Mouse (Mus musculus): ENCODE data around the gene Gm45062. TPM values are rescaled to one million over a fixed set of nuclear protein-coding genes. Genes with fewer than 3 reads are reported as not detected.

Gene Gm45062
- total and polyA plus RNA-seq, 3 experiments = 2.2 to 3.6 TPM; not detected in 1

DNA sequence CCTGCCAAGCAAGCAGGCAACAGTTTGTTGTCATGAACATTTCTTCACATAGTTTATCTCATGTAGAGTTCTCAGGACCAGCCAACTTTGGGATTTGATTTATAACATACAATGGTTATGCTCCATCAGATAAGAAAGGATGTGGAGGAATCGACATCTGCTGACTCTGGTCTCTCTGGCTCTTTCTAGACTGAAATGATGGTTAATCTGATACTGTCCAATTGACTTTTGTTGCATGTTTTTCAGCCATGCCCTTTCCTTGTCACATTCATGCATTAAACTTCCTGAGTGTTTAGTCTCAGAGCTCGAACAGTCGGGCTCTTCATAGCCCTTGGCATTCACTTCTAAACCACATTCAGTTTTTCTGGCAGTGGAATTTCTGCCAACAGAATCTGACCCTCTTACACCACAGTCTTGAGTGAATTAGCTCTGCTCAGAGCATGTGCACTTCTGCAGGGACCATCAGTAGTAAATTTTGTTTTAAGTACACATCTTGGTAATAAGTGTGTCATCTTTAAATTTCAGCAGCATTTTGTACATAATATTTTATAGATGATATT lies 26.2 kb downstream of the Gm45062 start:
- Histone ChIP-seq H3K79me2 (ENCODE audit: control insufficient read depth, insufficient read depth, low read length, poor library complexity) (no peaks in the 10 kb centered on the region), H3K9ac (ENCODE audit: control insufficient read depth, low read depth, low read length, poor library complexity, severe bottlenecking) (no peak overlapping the region), H3K4me3 (ENCODE audit: control insufficient read depth in 1 of 2, insufficient read depth in 1 of 2, low read depth in 2 of 2, low read length in 2 of 2) (no peak overlapping the region), H3K36me3 (ENCODE audit: control insufficient read depth in 1 of 2, insufficient read depth in 2 of 2, low read length in 2 of 2) (peaks cover 0 to 4% of the 10 kb centered on the region in 2 experiments; a peak in 2 of 4 replicates), H3K27ac (ENCODE audit: control insufficient read depth, low read depth, low read length) (no peak overlapping the region), H3K4me1 (ENCODE audit: control insufficient read depth in 1 of 2, insufficient read depth in 2 of 2, low read length in 2 of 2) (peaks cover 0 to 4% of the 10 kb centered on the region in 2 experiments; a peak in 2 of 4 replicates), H3K9me3 (replicated peaks; ENCODE audit: insufficient read depth, low read length) (no peaks in the 10 kb centered on the region), H3K27me3 (ENCODE audit: control insufficient read depth in 1 of 2, insufficient read depth in 2 of 2, low read length in 2 of 2) (no peaks in the 10 kb centered on the region)
- TF ChIP-seq ZNF384 (IDR thresholded peaks at IDR 0.05; ENCODE audit: low read depth, low read length) = no peak
- no peak for TF ChIP-seq MXI1 (IDR thresholded peaks at IDR 0.05; ENCODE audit: low read depth, low read length)
- DNase-seq (ENCODE audit: low read depth, low spot score) = no peak

GRCm38 (mm10) chr6:8286146-8286545 lies 26.9 kb downstream of the Gm45062 start:
- Histone ChIP-seq H3K36me3 (ENCODE audit: control insufficient read depth in 1 of 2, insufficient read depth in 2 of 2, low read length in 2 of 2) (peaks cover 0 to 4% of the 10 kb centered on the region in 2 experiments; a peak in 2 of 4 replicates), H3K27ac (ENCODE audit: control insufficient read depth, low read depth, low read length) (no peak overlapping the region), H3K27me3 (ENCODE audit: control insufficient read depth in 1 of 2, insufficient read depth in 2 of 2, low read length in 2 of 2) (no peaks in the 10 kb centered on the region), H3K4me1 (ENCODE audit: control insufficient read depth in 1 of 2, insufficient read depth in 2 of 2, low read length in 2 of 2) (peaks cover 0 to 4% of the 10 kb centered on the region in 2 experiments; a peak in 2 of 4 replicates), H3K9me3 (replicated peaks; ENCODE audit: insufficient read depth, low read length) (no peaks in the 10 kb centered on the region), H3K4me3 (ENCODE audit: control insufficient read depth in 1 of 2, insufficient read depth in 1 of 2, low read depth in 2 of 2, low read length in 2 of 2) (no peak overlapping the region), H3K79me2 (ENCODE audit: control insufficient read depth, insufficient read depth, low read length, poor library complexity) (no peaks in the 10 kb centered on the region), H3K9ac (ENCODE audit: control insufficient read depth, low read depth, low read length, poor library complexity, severe bottlenecking) (no peak overlapping the region)
- TF ChIP-seq SMC3 (IDR thresholded peaks at IDR 0.05; ENCODE audit: low read depth, low read length) (no peak), MAFK (IDR thresholded peaks at IDR 0.05; ENCODE audit: borderline replicate concordance, low read depth, low read length) (no peak)
- no peak for DNase-seq (ENCODE audit: low read depth, low spot score)

GRCm38 (mm10) chr6:8288755-8289580 lies 29.7 kb downstream of the Gm45062 start:
- H3K27me3 ChIP-seq (ENCODE audit: control insufficient read depth in 1 of 2, insufficient read depth in 2 of 2, low read length in 2 of 2) = no peaks in the 10 kb centered on the region
- no peaks in the 10 kb centered on the region for H3K79me2 ChIP-seq (ENCODE audit: control insufficient read depth, insufficient read depth, low read length, poor library complexity)
- no peaks in the 10 kb centered on the region for H3K4me1 ChIP-seq (ENCODE audit: control insufficient read depth in 1 of 2, insufficient read depth in 2 of 2, low read length in 2 of 2)
- no peak overlapping the region for H3K27ac ChIP-seq (ENCODE audit: control insufficient read depth, low read depth, low read length)
- H3K9me3 ChIP-seq (replicated peaks; ENCODE audit: insufficient read depth, low read length) = no peaks in the 10 kb centered on the region
- H3K36me3 ChIP-seq (ENCODE audit: control insufficient read depth in 1 of 2, insufficient read depth in 2 of 2, low read length in 2 of 2) = no peaks in the 10 kb centered on the region; a peak in 1 of 4 replicates
- no peak for TF ChIP-seq MYC (IDR thresholded peaks at IDR 0.05; ENCODE audit: low read depth, low read length)
- no peak for TF ChIP-seq POLR2A (IDR thresholded peaks at IDR 0.05; ENCODE audit: control insufficient read depth in 1 of 2, insufficient read depth in 1 of 2, low read depth in 1 of 2, low read length in 2 of 2, poor library complexity in 1 of 2)
- no peak for TF ChIP-seq POLR2AphosphoS2 (IDR thresholded peaks at IDR 0.05; ENCODE audit: low read length)
- no peak for TF ChIP-seq MAX (IDR thresholded peaks at IDR 0.05; ENCODE audit: low read length)
- no peak for TF ChIP-seq MXI1 (IDR thresholded peaks at IDR 0.05; ENCODE audit: low read depth, low read length)
- no peak for TF ChIP-seq RAD21 (IDR thresholded peaks at IDR 0.05; ENCODE audit: low read depth, low read length)
- no peak for TF ChIP-seq ZC3H11A (IDR thresholded peaks at IDR 0.05; ENCODE audit: low read depth, low read length)
- no peak for DNase-seq (ENCODE audit: low read depth, low spot score)
- H3K4me3 ChIP-seq (ENCODE audit: control insufficient read depth in 1 of 2, insufficient read depth in 1 of 2, low read depth in 2 of 2, low read length in 2 of 2) = no peak overlapping the region
- H3K9ac ChIP-seq (ENCODE audit: control insufficient read depth, low read depth, low read length, poor library complexity, severe bottlenecking) = no peak overlapping the region
